Mouse (Mus musculus) liver, embryonic 14.5 days (tissue): ENCODE results near the gene Mars. TPM values are rescaled to one million over a fixed set of nuclear protein-coding genes. Genes with fewer than 3 reads are reported as not detected.
A peak's percentile ranks its signal among the peaks of the same experiment; 100 is the strongest.

Source experiments
- ATAC-seq: fragments of 200-750 bp; cut with Nextera tagmentation; 2 replicates; pipeline ENCODE4 v1.8.0; 2017; ENCODE audit warnings: moderate number of reproducible peaks, mild to moderate bottlenecking, moderate library complexity; ENCODE audit not compliant: insufficient read depth
- DNase-seq, 3 experiments: peaks; one replicate each; pipeline ENCODE4 v3.0.0-alpha.2; 2012 to 2013; ENCODE audit warnings: low read depth in 3 of 3, low spot score in 3 of 3
- H3K27ac ChIP-seq: fragments of 300-500 bp; sonication (generic); 2 replicates; pipeline ENCODE4 v1.5.1; 2014; ENCODE audit warnings: moderate library complexity, mild to moderate bottlenecking, control low read depth, inconsistent platforms
- H3K27me3 ChIP-seq: fragments of 300-500 bp; sonication (generic); 2 replicates; pipeline ENCODE4 v1.6.1; 2014; ENCODE audit warnings: mild to moderate bottlenecking, low read length, moderate library complexity; ENCODE audit not compliant: control insufficient read depth, insufficient read depth
- H3K36me3 ChIP-seq: fragments of 300-500 bp; sonication (generic); replicated peaks from 2 replicates; pipeline ENCODE4 v1.6.1; 2014; ENCODE audit warnings: low read depth; ENCODE audit not compliant: control insufficient read depth, insufficient read depth
- H3K4me1 ChIP-seq, 2 experiments: fragments of 200-500 bp in 1 of 2; fragments of 300-500 bp in 1 of 2; sonication (generic) in 1 of 2; replicated peaks; 2 replicates each; pipeline ENCODE4 v1.6.1; 2012 to 2014; ENCODE audit warnings: antibody characterized with exemption in 1 of 2, inconsistent platforms in 1 of 2, low read length in 1 of 2; ENCODE audit not compliant: control insufficient read depth in 2 of 2, insufficient read depth in 2 of 2
- H3K4me2 ChIP-seq: fragments of 300-500 bp; sonication (generic); 2 replicates; pipeline ENCODE4 v1.6.1; 2014; ENCODE audit warnings: low read depth, mild to moderate bottlenecking, control low read depth, moderate library complexity
- H3K4me3 ChIP-seq, 2 experiments: fragments of 200-500 bp in 1 of 2; fragments of 300-500 bp in 1 of 2; sonication (generic) in 1 of 2; 2 replicates each; pipeline ENCODE4 v1.5.1; 2012 to 2014; ENCODE audit warnings: low read depth in 2 of 2, low read length in 2 of 2, mild to moderate bottlenecking in 2 of 2, control low read depth in 1 of 2, inconsistent platforms in 1 of 2, moderate library complexity in 1 of 2; ENCODE audit not compliant: insufficient read depth in 1 of 2
- H3K9ac ChIP-seq: fragments of 300-500 bp; sonication (generic); replicated peaks from 2 replicates; pipeline ENCODE4 v1.6.1; 2014; ENCODE audit warnings: mild to moderate bottlenecking, control low read depth, moderate library complexity
- H3K9me3 ChIP-seq: fragments of 300-500 bp; sonication (generic); 2 replicates; pipeline ENCODE4 v1.6.1; 2016; ENCODE audit warnings: low read length, mixed read lengths; ENCODE audit not compliant: control insufficient read depth
- CTCF ChIP-seq: IDR thresholded peaks from 2 replicates; pipeline ENCODE4 v1.5.1; 2016; ENCODE audit warnings: antibody characterized with exemption, low read depth, control low read depth
- EP300 ChIP-seq: IDR thresholded peaks from 2 replicates; pipeline ENCODE4 v1.6.1; 2016; ENCODE audit warnings: antibody characterized with exemption, low read depth
- WGBS: fragments of 180-500 bp; shearing (Covaris S2); extraction: QIAGEN DNeasy Blood & Tissue Kit; methylation state at CpG from one replicate; pipeline ENCODE4 v1.1.7; 2014; ENCODE audit not compliant: insufficient replicate concordance; 5-methylcytosine and 5-hydroxymethylcytosine counted together
- polyA plus RNA-seq, 2 experiments: library from polyadenylated mRNA; depleted of rRNA in 1 of 2; stranded (reverse) in 1 of 2; unstranded in 1 of 2; fragments of >200 nt; fragmentation: Nextera tagmentation in 1 of 2; extraction: Ambion mirVana in 1 of 2; gene quantifications; 2 replicates each; pipeline versions ENCODE4 v1.2.1 to v1.2.3; 2012 to 2014

Mars gene
- polyA plus RNA-seq, 2 experiments: 63.4 to 101 TPM

DNA sequence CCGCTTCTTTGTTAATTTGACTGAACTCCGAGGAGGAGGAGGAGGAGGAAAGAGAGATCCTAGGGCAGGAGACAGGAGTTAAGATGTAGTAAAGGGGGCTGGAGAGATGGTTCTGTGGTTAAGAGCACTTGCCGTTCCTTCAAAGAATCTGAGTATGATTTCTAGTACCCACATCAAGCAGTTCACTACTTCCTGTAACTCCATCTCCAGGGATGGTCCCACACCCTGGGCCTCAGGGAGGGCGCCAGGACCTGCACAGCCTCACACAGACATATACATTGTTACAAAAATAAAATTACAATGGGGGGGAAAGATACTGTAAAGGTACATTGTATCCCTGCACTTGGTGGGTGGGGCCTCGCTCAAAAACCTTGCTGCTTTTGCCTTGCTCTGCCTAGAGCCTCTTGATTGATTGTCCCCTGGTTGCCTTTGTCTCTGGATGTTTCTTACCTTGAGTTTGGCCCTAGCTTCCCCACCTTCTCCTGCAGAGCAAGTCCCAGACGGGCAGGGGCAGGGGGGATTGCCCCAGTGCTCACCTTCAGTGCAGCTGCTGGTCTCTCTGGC is 26.0 kb upstream of the Mars start:
- Histone ChIP-seq H3K27ac (no peak overlapping the region), H3K9ac (no peak overlapping the region), H3K4me1 (peaks cover 0 to 2% of the 10 kb centered on the region in 2 experiments; a peak in 2 of 4 replicates), H3K27me3 (peaks cover 33% of the 10 kb centered on the region), H3K4me3 (no peak overlapping the region), H3K4me2 (no peak overlapping the region), H3K9me3 (no peaks in the 10 kb centered on the region), H3K36me3 (no peaks in the 10 kb centered on the region)
- DNase-seq: no peak
- no peak for TF ChIP-seq CTCF
- TF ChIP-seq EP300: no peak
- ATAC-seq: no peak
- 41% methylated on average over 6 of the region's 6 CpGs for WGBS

GRCm38 (mm10) chr10:127336952-127337351 is 25.4 kb upstream of the Mars start:
- peaks cover 31% of the 10 kb centered on the region for H3K27me3 ChIP-seq
- H3K4me3 ChIP-seq: no peak overlapping the region
- H3K4me1 ChIP-seq: peaks cover 0 to under 1% of the 10 kb centered on the region in 2 experiments; a peak in 2 of 4 replicates
- H3K9me3 ChIP-seq: no peaks in the 10 kb centered on the region
- no peaks in the 10 kb centered on the region for H3K36me3 ChIP-seq
- H3K9ac ChIP-seq: no peak overlapping the region
- WGBS: 41% methylated on average over 5 of the region's 5 CpGs
- no peak overlapping the region for H3K4me2 ChIP-seq
- ATAC-seq (no peak), DNase-seq (no peak)
- TF ChIP-seq CTCF: no peak
- no peak for TF ChIP-seq EP300
- H3K27ac ChIP-seq: no peak overlapping the region

- DNase-seq: no peak
- TF ChIP-seq CTCF: no peak
- no peak for TF ChIP-seq EP300
- Histone ChIP-seq H3K9ac (no peak overlapping the region), H3K27ac (no peak overlapping the region), H3K9me3 (no peaks in the 10 kb centered on the region), H3K4me3 (no peak overlapping the region), H3K36me3 (no peaks in the 10 kb centered on the region), H3K27me3 (peaks cover 15% of the 10 kb centered on the region), H3K4me1 (no peaks in the 10 kb centered on the region; a peak in 1 of 4 replicates), H3K4me2 (no peak overlapping the region)
- ATAC-seq: no peak
- WGBS: 35% methylated on average over 1 of the region's 1 CpGs
These were observed 23.7 kb upstream of the Mars start for GRCm38 (mm10) chr10:127335271-127335670.

DNA sequence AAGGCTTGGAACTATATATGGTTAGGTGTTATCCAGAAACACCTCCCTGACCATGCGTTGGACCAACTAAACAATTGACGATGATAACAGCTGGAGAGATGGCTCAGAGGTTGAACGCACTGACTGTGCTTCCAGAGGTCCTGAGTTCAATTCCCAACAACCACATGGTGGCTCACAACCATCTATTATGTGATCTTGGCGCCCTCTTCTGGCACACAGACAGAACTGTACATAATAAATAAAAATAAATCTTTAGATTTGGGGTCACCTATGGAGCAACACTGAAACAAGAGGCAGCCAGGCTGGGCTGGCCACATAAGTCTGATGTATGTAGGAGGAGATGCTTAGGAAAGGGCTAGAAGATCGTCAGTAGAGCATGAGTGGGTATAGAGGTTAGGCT is 21.6 kb upstream of the Mars start:
- Histone ChIP-seq H3K27ac (no peak overlapping the region), H3K4me1 (no peaks in the 10 kb centered on the region), H3K4me3 (no peak overlapping the region), H3K9ac (no peak overlapping the region), H3K9me3 (no peaks in the 10 kb centered on the region), H3K27me3 (no peaks in the 10 kb centered on the region; the same call in 1 of the 2 replicates), H3K4me2 (no peak overlapping the region), H3K36me3 (no peaks in the 10 kb centered on the region)
- DNase-seq (no peak), ATAC-seq (no peak)
- 34% methylated on average over 5 of the region's 5 CpGs for WGBS
- no peak for TF ChIP-seq EP300
- peak; percentile 71 for TF ChIP-seq CTCF

DNA sequence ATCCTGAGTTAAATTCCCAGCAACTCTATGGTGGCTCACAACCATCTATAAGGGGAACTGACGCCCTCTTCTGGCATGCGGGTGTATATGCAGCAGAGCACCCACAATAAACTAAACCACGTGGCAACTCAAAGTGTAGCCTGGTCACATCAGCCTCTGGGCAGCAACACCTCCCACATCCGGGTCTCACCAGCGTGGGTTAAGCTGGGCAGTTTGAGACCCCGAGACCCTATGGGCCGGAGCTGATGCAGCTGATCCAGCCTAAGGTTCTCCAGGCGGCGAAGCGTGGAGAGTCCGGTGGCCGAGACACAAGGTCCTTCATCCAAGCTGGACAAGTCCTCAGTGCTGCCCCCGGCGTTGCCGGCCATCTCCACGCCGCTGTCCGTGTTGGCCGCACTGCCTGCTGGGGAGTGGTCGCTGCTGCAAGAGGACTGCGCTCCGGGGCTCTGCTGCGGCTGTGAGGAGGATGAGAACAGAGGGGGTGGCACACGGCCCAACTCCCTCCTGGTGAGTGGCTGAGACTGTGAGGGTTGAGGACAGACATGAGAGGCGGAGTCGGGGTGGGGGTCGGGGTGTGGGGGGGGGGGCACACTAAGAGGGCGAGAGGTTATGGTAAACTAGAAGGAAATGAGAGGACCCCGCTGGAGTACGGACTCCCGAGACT is 20.8 kb upstream of the Mars start:
- H3K4me3 ChIP-seq: no peak overlapping the region; a peak in 1 of 4 replicates
- no peak for DNase-seq
- H3K36me3 ChIP-seq: no peaks in the 10 kb centered on the region
- WGBS: 34% methylated on average over 31 of the region's 31 CpGs
- no peaks in the 10 kb centered on the region; the same call in 1 of the 2 replicates for H3K27me3 ChIP-seq
- no peaks in the 10 kb centered on the region for H3K4me1 ChIP-seq
- H3K4me2 ChIP-seq: peak overlapping the region; percentile 28
- peak; percentile 9; the same call in 1 of the 2 replicates for ATAC-seq
- TF ChIP-seq CTCF (peak; percentile 56), EP300 (no peak)
- H3K9me3 ChIP-seq: no peaks in the 10 kb centered on the region
- no peak overlapping the region for H3K9ac ChIP-seq
- H3K27ac ChIP-seq: no peak overlapping the region
